Mouse (Mus musculus) midbrain, embryonic 14.5 days (tissue): ENCODE data around the gene Slc6a20b. TPM values are rescaled to one million over a fixed set of nuclear protein-coding genes. Genes with fewer than 3 reads are reported as not detected.
"Not testable (repeated sequence)": the region's sequence is repeated elsewhere in the genome, so short reads cannot be mapped to it uniquely, and the experiment has no call there.

Experiments used
- ATAC-seq: fragments of 200-750 bp; cut with Nextera tagmentation; 2 replicates; pipeline ENCODE4 v1.8.0; 2017; ENCODE audit warnings: moderate number of reproducible peaks, moderate library complexity; ENCODE audit not compliant: low FRiP score, low TSS enrichment
- DNase-seq: peaks from one replicate; pipeline ENCODE4 v3.0.0-alpha.2; 2015
- H3K27ac ChIP-seq: fragments of 300-500 bp; sonication (generic); replicated peaks from 2 replicates; pipeline ENCODE4 v1.5.1; 2014; ENCODE audit warnings: mild to moderate bottlenecking, low read depth, low read length, moderate library complexity
- H3K27me3 ChIP-seq: fragments of 300-500 bp; sonication (generic); 2 replicates; pipeline ENCODE4 v1.6.1; 2014; ENCODE audit warnings: low read length, control low read depth, mixed read lengths; ENCODE audit not compliant: control insufficient read depth, insufficient read depth
- H3K36me3 ChIP-seq: fragments of 300-500 bp; sonication (generic); 2 replicates; pipeline ENCODE4 v1.6.1; 2014; ENCODE audit warnings: low read length, control low read depth; ENCODE audit not compliant: control insufficient read depth, insufficient read depth
- H3K4me1 ChIP-seq: fragments of 300-500 bp; sonication (generic); 2 replicates; pipeline ENCODE4 v1.6.1; 2014; ENCODE audit warnings: mild to moderate bottlenecking, antibody characterized with exemption, low read length, control low read depth; ENCODE audit not compliant: control insufficient read depth, insufficient read depth
- H3K4me2 ChIP-seq: fragments of 300-500 bp; sonication (generic); 2 replicates; pipeline ENCODE4 v1.6.1; 2014; ENCODE audit warnings: mild to moderate bottlenecking, low read length, moderate library complexity
- H3K4me3 ChIP-seq: fragments of 300-500 bp; sonication (generic); replicated peaks from 2 replicates; pipeline ENCODE4 v1.5.1; 2014; ENCODE audit warnings: low read depth, low read length
- H3K9ac ChIP-seq: fragments of 300-500 bp; sonication (generic); replicated peaks from 2 replicates; pipeline ENCODE4 v1.6.1; 2014; ENCODE audit warnings: mild to moderate bottlenecking, low read length, moderate library complexity
- H3K9me3 ChIP-seq: fragments of 300-500 bp; sonication (generic); 2 replicates; pipeline ENCODE4 v1.6.1; 2016; ENCODE audit warnings: low read length, control low read depth, mixed read lengths; ENCODE audit not compliant: control insufficient read depth
- WGBS: fragments of 180-500 bp; shearing (Covaris S2); extraction: QIAGEN DNeasy Blood & Tissue Kit; methylation state at CpG from one replicate; pipeline ENCODE4 v1.1.7; 2014; 5-methylcytosine and 5-hydroxymethylcytosine counted together
- polyA plus RNA-seq: library from polyadenylated mRNA; unstranded; fragments of >200 nt; fragmentation: Nextera tagmentation; extraction: Ambion mirVana; gene quantifications from 2 replicates; pipeline ENCODE4 v1.2.1, GENCODE M21; 2014

Slc6a20b gene
- 0.18 and 0.33 TPM in 2 replicates for polyA plus RNA-seq

DNA sequence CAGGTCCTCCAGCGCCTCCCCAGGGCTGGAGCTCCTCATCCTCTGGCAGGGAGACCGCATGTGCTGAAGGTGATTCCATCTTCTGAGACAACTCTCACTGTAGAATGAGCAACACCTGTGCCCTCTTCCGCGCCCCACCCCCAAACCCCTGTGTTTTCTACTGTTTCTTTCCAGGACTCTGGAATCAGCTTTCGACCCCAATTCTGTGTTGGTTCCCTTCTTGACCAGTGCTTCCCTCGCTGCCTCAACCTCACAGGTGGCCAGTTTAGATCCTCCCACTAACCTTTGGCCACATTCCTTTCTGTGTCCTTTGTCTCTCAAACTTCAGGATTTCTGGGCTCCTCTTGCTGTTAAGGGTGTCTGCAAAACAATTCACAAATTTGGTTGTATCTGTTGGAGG lies at the start of gene Slc6a20b:
Gene Slc6a20b, minus strand, starts transcription at position 285 of the 400 bp plus-strand sequence.
- Histone ChIP-seq H3K4me1 (no peaks in the 10 kb centered on the region), H3K4me2 (no peak within 1 kb of the TSS), H3K27ac (no peak within 1 kb of the TSS), H3K9ac (no peak within 1 kb of the TSS), H3K9me3 (no peaks in the 10 kb centered on the region), H3K27me3 (no peaks in the 10 kb centered on the region), H3K4me3 (no peak within 1 kb of the TSS), H3K36me3 (no peaks in the 10 kb centered on the region)
- no peak for DNase-seq
- ATAC-seq: no peak
- WGBS: 84% methylated on average over 6 of the region's 6 CpGs

- ATAC-seq (no peak), DNase-seq (no peak)
- Histone ChIP-seq H3K4me1 (peaks cover 9% of the 10 kb centered on the region; the same call in 1 of the 2 replicates), H3K36me3 (no peaks in the 10 kb centered on the region), H3K9me3 (no peaks in the 10 kb centered on the region), H3K4me2 (peak overlapping the region; percentile 71), H3K27ac (no peak overlapping the region), H3K27me3 (peaks cover 32% of the 10 kb centered on the region), H3K9ac (no peak overlapping the region), H3K4me3 (peak overlapping the region; percentile 41; the same call in 1 of the 2 replicates)
- 37% methylated on average over 2 of the region's 2 CpGs for WGBS
These were observed 46.8 kb upstream of the Slc6a20b start for GRCm38 (mm10) chr9:123679198-123679597.

DNA sequence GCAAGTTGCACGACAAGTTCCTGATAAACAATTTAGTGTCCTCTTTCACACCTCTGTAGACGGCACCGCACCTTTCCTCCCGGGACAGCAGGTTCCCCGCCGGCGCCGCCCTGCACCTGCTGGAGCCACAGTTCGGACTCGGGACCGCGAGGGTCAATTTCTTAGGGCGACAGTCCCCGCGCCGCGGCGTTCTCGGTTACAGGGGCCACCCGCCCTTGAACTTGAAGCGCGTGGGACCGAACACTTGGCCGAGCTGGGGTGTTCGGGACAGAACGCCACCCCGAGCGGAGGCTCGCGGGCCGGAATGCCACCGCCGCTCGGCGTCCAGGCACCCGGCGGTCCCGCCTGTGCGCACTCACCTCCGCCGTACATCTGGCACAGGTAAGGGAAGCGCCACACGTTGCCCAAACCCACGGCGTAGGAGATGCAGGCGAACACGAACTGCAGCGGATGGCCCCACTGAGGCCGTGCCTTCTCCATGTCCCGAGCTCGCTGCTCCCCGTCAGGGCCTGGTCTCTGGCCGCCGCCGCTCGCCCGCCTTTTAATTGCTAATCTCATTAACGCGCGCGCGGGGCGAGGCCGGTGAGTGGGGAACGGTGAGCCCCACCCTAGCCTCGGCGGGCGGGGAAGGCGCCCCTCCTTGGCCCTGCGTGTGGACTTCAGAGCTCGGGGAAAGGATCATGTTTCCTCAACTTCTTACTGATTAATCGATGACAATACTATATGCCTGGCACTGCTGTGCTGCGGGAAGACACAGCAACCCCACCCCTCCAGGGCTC lies 46.2 kb upstream of the Slc6a20b start, which contains the start of the genes Ccr9 and Slc6a20a:
Gene Ccr9, plus strand, starts transcription at position 113 of the 779 bp plus-strand sequence.
Gene Slc6a20a, minus strand, starts transcription at position 559 of the 779 bp plus-strand sequence.
- Histone ChIP-seq H3K27ac (no peak within 1 kb of the TSS), H3K36me3 (no peaks in the 10 kb centered on the region), H3K4me2 (peak within 1 kb of the TSS; percentile 71), H3K9me3 (no peaks in the 10 kb centered on the region), H3K27me3 (peaks cover 32% of the 10 kb centered on the region), H3K4me3 (peak within 1 kb of the TSS; percentile 41), H3K9ac (peak within 1 kb of the TSS; percentile 45; the same call in 1 of the 2 replicates), H3K4me1 (peaks cover 9% of the 10 kb centered on the region; the same call in 1 of the 2 replicates)
- WGBS: under 1% methylated on average over 73 of the region's 73 CpGs
- ATAC-seq (no peak), DNase-seq (peak; percentile 46)

GRCm38 (mm10) chr9:123665645-123666044 lies 33.3 kb upstream of the Slc6a20b start:
- DNase-seq: peak; percentile 58
- 61% methylated on average over 5 of the region's 5 CpGs for WGBS
- Histone ChIP-seq H3K27me3 (no peaks in the 10 kb centered on the region), H3K36me3 (no peaks in the 10 kb centered on the region), H3K27ac (no peak overlapping the region), H3K9me3 (no peaks in the 10 kb centered on the region), H3K4me1 (no peaks in the 10 kb centered on the region), H3K4me2 (no peak overlapping the region), H3K9ac (no peak overlapping the region), H3K4me3 (no peak overlapping the region)
- no peak for ATAC-seq

DNA sequence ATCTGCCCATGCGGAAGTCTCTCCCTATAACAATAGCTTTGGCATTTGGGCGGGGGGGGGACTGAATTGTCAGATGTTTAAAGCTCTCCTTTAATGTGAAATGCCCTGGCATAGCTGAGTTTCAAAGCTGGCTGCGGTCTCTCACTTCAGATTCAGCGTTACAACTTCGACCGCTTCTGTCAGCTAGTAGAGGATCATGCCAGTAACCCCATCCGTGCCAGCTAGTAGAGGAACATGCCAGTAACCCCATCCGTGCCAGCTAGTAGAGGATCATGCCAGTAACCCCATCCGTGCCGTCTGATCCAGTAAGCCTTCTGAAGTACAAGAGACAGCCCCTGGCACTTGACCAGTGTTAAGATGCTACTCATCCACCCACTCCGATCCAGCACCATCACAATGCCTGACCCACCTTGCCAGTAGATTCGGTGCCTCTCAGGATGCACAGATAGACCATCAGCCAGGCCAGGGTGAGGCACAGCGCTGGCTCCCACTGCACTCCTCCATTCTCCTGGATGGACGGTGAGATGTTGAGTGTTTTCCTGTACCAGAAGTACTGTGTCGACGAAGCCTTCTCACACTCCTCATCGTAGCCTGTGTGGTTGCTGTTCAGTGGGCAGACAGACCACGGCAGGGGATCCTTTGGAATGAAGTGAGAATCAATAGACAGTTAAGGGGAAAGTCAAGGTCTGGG lies 27.8 kb upstream of the Slc6a20b start:
- not testable (repeated sequence) for H3K9ac ChIP-seq, H3K36me3 ChIP-seq, H3K27ac ChIP-seq, H3K4me1 ChIP-seq, H3K4me2 ChIP-seq, H3K27me3 ChIP-seq, H3K4me3 ChIP-seq, ATAC-seq, DNase-seq, H3K9me3 ChIP-seq
- WGBS: 86% methylated on average over 16 of the region's 18 CpGs

GRCm38 (mm10) chr9:123658981-123659380 lies 26.6 kb upstream of the Slc6a20b start:
- H3K4me2 ChIP-seq: no peak overlapping the region
- no peaks in the 10 kb centered on the region for H3K36me3 ChIP-seq
- H3K27me3 ChIP-seq: no peaks in the 10 kb centered on the region
- no peaks in the 10 kb centered on the region for H3K4me1 ChIP-seq
- no peak overlapping the region for H3K4me3 ChIP-seq
- H3K9me3 ChIP-seq: no peaks in the 10 kb centered on the region
- ATAC-seq: no peak
- H3K27ac ChIP-seq: no peak overlapping the region
- DNase-seq: no peak
- H3K9ac ChIP-seq: no peak overlapping the region

- Histone ChIP-seq H3K9ac (no peak overlapping the region), H3K4me3 (no peak overlapping the region), H3K4me2 (no peak overlapping the region), H3K4me1 (no peaks in the 10 kb centered on the region), H3K27me3 (no peaks in the 10 kb centered on the region), H3K27ac (no peak overlapping the region), H3K36me3 (no peaks in the 10 kb centered on the region), H3K9me3 (no peaks in the 10 kb centered on the region)
- 79% methylated on average over 3 of the region's 3 CpGs for WGBS
- no peak for DNase-seq
- no peak for ATAC-seq
These were observed 25.1 kb upstream of the Slc6a20b start for GRCm38 (mm10) chr9:123657457-123657856.

DNA sequence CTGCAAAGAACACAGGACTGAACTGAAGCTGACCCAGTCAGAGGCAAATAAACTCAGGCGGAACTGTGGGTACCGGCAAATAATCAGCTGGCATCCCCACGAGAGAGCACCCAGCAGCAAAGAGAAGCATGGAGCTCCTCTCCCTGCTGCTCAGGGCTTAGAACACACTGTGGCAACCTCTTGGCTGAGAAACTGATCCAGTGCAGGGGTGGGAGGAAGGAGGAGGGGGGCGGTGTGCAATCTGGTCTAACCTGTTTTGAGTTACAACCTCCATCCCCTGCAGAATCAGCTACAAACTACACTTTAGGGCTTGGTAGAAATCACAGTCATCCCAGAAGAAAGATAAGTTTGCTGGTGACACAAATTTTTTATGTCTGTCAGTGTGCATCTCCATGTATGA lies 19.0 kb upstream of the Slc6a20b start:
- Histone ChIP-seq H3K4me2 (no peak overlapping the region), H3K9me3 (no peaks in the 10 kb centered on the region), H3K4me1 (no peaks in the 10 kb centered on the region), H3K27me3 (no peaks in the 10 kb centered on the region), H3K27ac (no peak overlapping the region), H3K4me3 (no peak overlapping the region), H3K36me3 (no peaks in the 10 kb centered on the region), H3K9ac (no peak overlapping the region)
- WGBS: 43% methylated on average over 4 of the region's 4 CpGs
- DNase-seq (no peak), ATAC-seq (no peak)
